Mouse (Mus musculus): ENCODE results near the gene Mettl16. TPM values are rescaled to one million over a fixed set of nuclear protein-coding genes. Genes with fewer than 3 reads are reported as not detected.

Mettl16 gene
- polyA plus RNA-seq, 1 experiment from 2014 or later = 13.4 TPM

DNA sequence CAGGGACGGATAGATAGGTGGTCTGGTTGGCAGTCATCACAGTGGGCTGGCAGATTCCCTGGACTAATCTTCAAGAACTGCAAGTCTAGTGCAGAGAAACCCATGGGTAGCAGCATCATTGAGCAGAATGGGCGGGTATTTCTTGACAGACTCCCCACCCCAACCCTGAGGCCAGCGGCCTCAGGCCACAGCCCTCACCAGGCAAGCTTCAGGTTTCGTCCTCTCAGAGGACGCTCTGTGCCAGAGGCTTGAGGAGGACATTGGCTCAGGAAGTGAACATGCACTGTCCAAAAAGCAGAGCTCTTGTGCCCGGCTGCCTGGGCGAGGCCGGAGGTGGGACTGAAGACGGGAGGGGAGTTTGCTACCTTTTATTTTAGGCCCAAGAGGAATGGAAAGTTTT lies 93.8 kb downstream of the Mettl16 start:
- Histone ChIP-seq H3K9ac (ENCODE audit: low read length) (no peak overlapping the region), H3K36me3 (ENCODE audit: control insufficient read depth, insufficient read depth, low read length) (no peaks in the 10 kb centered on the region; the same call in 1 of the 2 replicates), H3K4me1 (replicated peaks; ENCODE audit: control insufficient read depth, insufficient read depth) (no peaks in the 10 kb centered on the region), H3K4me2 (replicated peaks; ENCODE audit: low read depth) (no peak overlapping the region), H3K27me3 (ENCODE audit: control insufficient read depth, insufficient read depth, low read length) (no peaks in the 10 kb centered on the region), H3K27ac (replicated peaks) (no peak overlapping the region), H3K4me3 (ENCODE audit: low read depth, low read length) (no peak overlapping the region), H3K9me3 (ENCODE audit: control insufficient read depth, low read length) (no peaks in the 10 kb centered on the region)
- ATAC-seq (ENCODE audit: low FRiP score, low TSS enrichment) = no peak
- 75% methylated on average over 9 of the region's 9 CpGs for WGBS
- TF ChIP-seq EP300 (optimal IDR thresholded peaks at IDR 0.05) (no peak), CTCF (IDR thresholded peaks at IDR 0.05; ENCODE audit: low read depth) (no peak)
- DNase-seq (ENCODE audit: low spot score) = no peak

DNA sequence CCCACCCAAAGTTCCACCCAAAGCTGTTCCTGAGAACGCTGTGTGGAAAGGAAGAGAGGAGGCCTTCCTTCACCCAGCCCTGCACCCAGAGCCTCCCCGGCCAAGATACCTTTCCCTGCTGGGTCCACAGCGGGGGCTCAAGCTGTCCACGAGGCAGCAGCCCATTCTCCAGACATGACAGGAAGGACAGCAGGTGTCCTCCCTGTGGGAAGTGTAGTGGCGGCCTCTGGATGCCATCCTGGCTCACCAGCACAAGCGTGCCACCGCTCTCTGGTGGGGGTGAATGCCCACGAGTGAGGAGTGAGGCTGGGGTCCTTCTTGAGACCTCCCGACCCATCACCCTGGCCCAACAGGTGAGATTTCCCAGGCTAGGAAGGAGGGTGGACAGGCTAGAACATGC lies 94.6 kb downstream of the Mettl16 start:
- Histone ChIP-seq H3K4me3 (ENCODE audit: low read depth, low read length) (no peak overlapping the region), H3K9ac (ENCODE audit: low read length) (no peak overlapping the region), H3K4me1 (replicated peaks; ENCODE audit: control insufficient read depth, insufficient read depth) (no peaks in the 10 kb centered on the region), H3K9me3 (ENCODE audit: control insufficient read depth, low read length) (no peaks in the 10 kb centered on the region), H3K36me3 (ENCODE audit: control insufficient read depth, insufficient read depth, low read length) (no peaks in the 10 kb centered on the region; the same call in 1 of the 2 replicates), H3K4me2 (replicated peaks; ENCODE audit: low read depth) (no peak overlapping the region), H3K27me3 (ENCODE audit: control insufficient read depth, insufficient read depth, low read length) (no peaks in the 10 kb centered on the region), H3K27ac (replicated peaks) (no peak overlapping the region)
- no peak for DNase-seq (ENCODE audit: low spot score)
- no peak for ATAC-seq (ENCODE audit: low FRiP score, low TSS enrichment)
- 86% methylated on average over 8 of the region's 9 CpGs for WGBS
- TF ChIP-seq EP300 (optimal IDR thresholded peaks at IDR 0.05) (no peak), CTCF (IDR thresholded peaks at IDR 0.05; ENCODE audit: low read depth) (no peak)

DNA sequence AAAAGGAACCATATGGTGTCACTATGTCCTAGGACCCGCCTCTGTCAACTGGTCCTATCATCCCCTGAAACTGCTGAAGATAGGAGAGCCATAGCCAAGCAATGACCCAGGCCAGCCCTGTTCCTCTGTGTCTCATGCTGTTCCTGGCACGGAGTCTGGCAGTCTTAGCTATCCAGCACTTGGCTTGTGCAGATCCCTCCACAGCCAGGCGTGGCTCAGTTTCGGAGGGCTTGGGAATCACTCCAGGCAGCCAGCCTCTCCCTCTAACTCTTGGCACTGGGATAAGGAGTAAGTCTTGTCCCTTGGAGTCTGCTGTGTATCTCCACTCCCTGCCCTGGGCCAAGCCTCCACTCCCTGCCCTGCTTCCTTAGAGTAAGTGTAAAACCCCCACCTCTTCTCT lies 96.0 kb downstream of the Mettl16 start:
- TF ChIP-seq EP300 (optimal IDR thresholded peaks at IDR 0.05) (no peak), CTCF (IDR thresholded peaks at IDR 0.05; ENCODE audit: low read depth) (no peak)
- no peaks in the 10 kb centered on the region; the same call in 1 of the 2 replicates for H3K36me3 ChIP-seq (ENCODE audit: control insufficient read depth, insufficient read depth, low read length)
- H3K9me3 ChIP-seq (ENCODE audit: control insufficient read depth, low read length) = no peaks in the 10 kb centered on the region
- H3K4me1 ChIP-seq (replicated peaks; ENCODE audit: control insufficient read depth, insufficient read depth) = no peaks in the 10 kb centered on the region
- peak overlapping the region; percentile 56 for H3K27ac ChIP-seq (replicated peaks)
- DNase-seq (ENCODE audit: low spot score) (no peak), ATAC-seq (ENCODE audit: low FRiP score, low TSS enrichment) (peak; percentile 15; the same call in 1 of the 2 replicates)
- H3K27me3 ChIP-seq (ENCODE audit: control insufficient read depth, insufficient read depth, low read length) = no peaks in the 10 kb centered on the region
- WGBS = 48% methylated on average over 4 of the region's 4 CpGs
- no peak overlapping the region for H3K4me2 ChIP-seq (replicated peaks; ENCODE audit: low read depth)
- no peak overlapping the region for H3K4me3 ChIP-seq (ENCODE audit: low read depth, low read length)
- H3K9ac ChIP-seq (ENCODE audit: low read length) = no peak overlapping the region

DNA sequence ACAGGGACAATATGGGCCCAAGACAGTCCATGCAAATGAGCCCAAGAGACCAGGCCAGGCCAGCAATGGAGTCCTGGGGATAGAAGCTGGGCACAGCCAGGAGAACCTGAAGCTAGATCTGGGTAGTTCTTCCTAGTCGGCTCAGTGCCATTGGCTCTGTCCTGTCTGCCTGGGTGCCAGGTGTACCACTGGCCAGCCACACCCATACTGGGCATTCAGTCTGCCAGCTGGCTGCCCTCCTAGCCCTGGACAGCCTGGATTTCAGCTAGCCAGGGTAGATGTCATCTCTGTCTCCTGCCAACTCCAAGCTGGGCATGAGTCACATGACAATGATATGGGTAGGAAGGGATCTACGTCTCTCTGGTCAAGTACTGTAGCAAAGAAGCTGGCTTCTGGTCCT lies 96.6 kb downstream of the Mettl16 start:
- peak; percentile 4; the same call in 1 of the 2 replicates for ATAC-seq (ENCODE audit: low FRiP score, low TSS enrichment)

DNA sequence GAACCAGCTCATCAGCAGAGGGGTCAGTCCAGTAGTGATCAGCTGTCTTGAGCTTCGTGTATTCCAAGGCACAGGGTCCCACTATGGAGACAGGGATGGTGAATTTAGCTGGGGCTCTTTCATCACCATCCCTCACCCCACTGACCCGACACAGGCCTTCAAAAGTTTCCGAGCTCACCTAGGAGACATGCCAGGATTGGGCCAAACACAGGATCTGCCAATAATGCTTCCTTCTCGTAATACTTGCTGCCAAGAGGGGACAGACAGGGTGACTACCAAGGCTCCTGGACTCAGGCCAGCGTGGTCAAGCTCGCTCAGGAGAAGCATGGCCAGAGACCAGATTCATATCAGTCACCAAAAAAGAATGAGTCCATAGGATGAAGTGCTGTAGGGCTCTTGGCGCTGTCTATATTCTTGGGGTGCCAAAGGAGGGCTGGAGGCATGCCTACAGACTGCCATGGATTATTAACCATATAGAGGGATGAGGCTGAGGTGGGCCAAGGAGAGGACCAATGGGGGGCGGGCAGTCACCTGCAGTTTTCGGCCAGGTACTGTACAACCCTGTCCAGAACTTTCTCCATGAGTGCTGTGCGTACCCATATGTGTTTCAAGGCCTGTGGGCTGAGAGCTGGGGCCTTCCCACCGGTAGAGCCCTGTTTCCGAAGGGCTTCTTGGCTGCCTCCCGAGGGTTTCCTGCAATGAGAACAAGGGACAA lies 97.6 kb downstream of the Mettl16 start:
- TF ChIP-seq EP300 (optimal IDR thresholded peaks at IDR 0.05) (no peak), CTCF (IDR thresholded peaks at IDR 0.05; ENCODE audit: low read depth) (no peak)
- Histone ChIP-seq H3K9ac (ENCODE audit: low read length) (no peak overlapping the region), H3K9me3 (ENCODE audit: control insufficient read depth, low read length) (no peaks in the 10 kb centered on the region), H3K4me1 (replicated peaks; ENCODE audit: control insufficient read depth, insufficient read depth) (no peaks in the 10 kb centered on the region), H3K4me3 (ENCODE audit: low read depth, low read length) (no peak overlapping the region), H3K4me2 (replicated peaks; ENCODE audit: low read depth) (no peak overlapping the region), H3K36me3 (ENCODE audit: control insufficient read depth, insufficient read depth, low read length) (no peaks in the 10 kb centered on the region; the same call in 1 of the 2 replicates), H3K27me3 (ENCODE audit: control insufficient read depth, insufficient read depth, low read length) (no peaks in the 10 kb centered on the region), H3K27ac (replicated peaks) (no peak overlapping the region)
- ATAC-seq (ENCODE audit: low FRiP score, low TSS enrichment) (no peak), DNase-seq (ENCODE audit: low spot score) (no peak)
- WGBS = 89% methylated on average over 13 of the region's 13 CpGs

More for the DNA sequence above, 96.6 kb downstream of the Mettl16 start:
- 82% methylated on average over 2 of the region's 2 CpGs for WGBS
- H3K4me3 ChIP-seq (ENCODE audit: low read depth, low read length) = no peak overlapping the region
- H3K36me3 ChIP-seq (ENCODE audit: control insufficient read depth, insufficient read depth, low read length) = no peaks in the 10 kb centered on the region; the same call in 1 of the 2 replicates
- no peak overlapping the region for H3K9ac ChIP-seq (ENCODE audit: low read length)
- H3K4me1 ChIP-seq (replicated peaks; ENCODE audit: control insufficient read depth, insufficient read depth) = no peaks in the 10 kb centered on the region
- DNase-seq (ENCODE audit: low spot score) = no peak
- no peaks in the 10 kb centered on the region for H3K27me3 ChIP-seq (ENCODE audit: control insufficient read depth, insufficient read depth, low read length)
- TF ChIP-seq CTCF (IDR thresholded peaks at IDR 0.05; ENCODE audit: low read depth) = no peak
- no peak for TF ChIP-seq EP300 (optimal IDR thresholded peaks at IDR 0.05)
- no peak overlapping the region for H3K4me2 ChIP-seq (replicated peaks; ENCODE audit: low read depth)
- peak overlapping the region; percentile 56 for H3K27ac ChIP-seq (replicated peaks)
- no peaks in the 10 kb centered on the region for H3K9me3 ChIP-seq (ENCODE audit: control insufficient read depth, low read length)

DNA sequence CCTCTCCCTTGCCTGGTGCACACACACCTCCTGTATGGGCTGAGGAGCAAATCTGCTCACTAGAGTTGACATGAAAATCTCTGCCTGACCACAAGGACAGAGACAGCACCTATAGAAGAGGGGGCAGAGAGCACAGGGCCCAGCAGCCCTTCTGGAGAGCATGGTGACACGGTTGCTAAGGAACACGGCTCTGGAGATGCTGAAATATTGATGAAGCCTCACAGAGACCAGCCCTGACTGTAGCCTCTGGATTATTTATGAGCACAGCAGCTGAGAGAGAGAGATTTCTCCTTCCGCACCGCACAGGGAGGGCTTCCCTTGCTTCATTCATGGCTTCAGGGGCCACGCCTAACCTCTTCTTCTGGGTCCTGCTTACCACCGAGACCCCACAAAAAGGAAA lies 99.0 kb downstream of the Mettl16 start:
- TF ChIP-seq EP300 (optimal IDR thresholded peaks at IDR 0.05) = no peak
- TF ChIP-seq CTCF (IDR thresholded peaks at IDR 0.05; ENCODE audit: low read depth) = no peak
- 82% methylated on average over 6 of the region's 6 CpGs for WGBS
- Histone ChIP-seq H3K9ac (ENCODE audit: low read length) (no peak overlapping the region), H3K36me3 (ENCODE audit: control insufficient read depth, insufficient read depth, low read length) (no peaks in the 10 kb centered on the region), H3K27ac (replicated peaks) (no peak overlapping the region), H3K27me3 (ENCODE audit: control insufficient read depth, insufficient read depth, low read length) (no peaks in the 10 kb centered on the region), H3K4me2 (replicated peaks; ENCODE audit: low read depth) (no peak overlapping the region), H3K9me3 (ENCODE audit: control insufficient read depth, low read length) (no peaks in the 10 kb centered on the region), H3K4me1 (replicated peaks; ENCODE audit: control insufficient read depth, insufficient read depth) (no peaks in the 10 kb centered on the region), H3K4me3 (ENCODE audit: low read depth, low read length) (no peak overlapping the region)
- ATAC-seq (ENCODE audit: low FRiP score, low TSS enrichment) = no peak
- DNase-seq (ENCODE audit: low spot score) = no peak

Measured in stomach, postnatal 0 days (tissue).